Mouse (Mus musculus) stomach, embryonic 15.5 days (tissue): ENCODE measurements around the gene Cep135. TPM values are rescaled to one million over a fixed set of nuclear protein-coding genes. Genes with fewer than 3 reads are reported as not detected.
A peak's percentile ranks its signal among the peaks of the same experiment; 100 is the strongest.

ENCODE experiments used
- ATAC-seq: fragments of 200-750 bp; cut with Nextera tagmentation; 2 replicates; pipeline ENCODE4 v1.8.0; 2017; ENCODE audit warnings: low read depth, moderate number of reproducible peaks, moderate TSS enrichment; ENCODE audit not compliant: insufficient read depth, low FRiP score
- H3K27ac ChIP-seq: fragments of 300-500 bp; sonication (generic); 2 replicates; pipeline ENCODE4 v1.5.1; 2015; ENCODE audit warnings: mild to moderate bottlenecking, inconsistent platforms
- H3K27me3 ChIP-seq: fragments of 300-500 bp; sonication (generic); replicated peaks from 2 replicates; pipeline ENCODE4 v1.6.1; 2015; ENCODE audit warnings: inconsistent platforms
- H3K36me3 ChIP-seq: fragments of 300-500 bp; sonication (generic); 2 replicates; pipeline ENCODE4 v1.6.1; 2015; ENCODE audit warnings: inconsistent platforms
- H3K4me1 ChIP-seq: fragments of 300-500 bp; sonication (generic); 2 replicates; pipeline ENCODE4 v1.6.1; 2015; ENCODE audit warnings: inconsistent platforms
- H3K4me2 ChIP-seq: fragments of 300-500 bp; sonication (generic); 2 replicates; pipeline ENCODE4 v1.6.1; 2015; ENCODE audit warnings: mild to moderate bottlenecking, inconsistent platforms
- H3K4me3 ChIP-seq: fragments of 300-500 bp; sonication (generic); replicated peaks from 2 replicates; pipeline ENCODE4 v1.5.1; 2015; ENCODE audit warnings: inconsistent platforms
- H3K9ac ChIP-seq: fragments of 300-500 bp; sonication (generic); 2 replicates; pipeline ENCODE4 v1.6.1; 2015; ENCODE audit warnings: inconsistent platforms
- H3K9me3 ChIP-seq: fragments of 300-500 bp; sonication (generic); 2 replicates; pipeline ENCODE4 v1.6.1; 2016; ENCODE audit warnings: inconsistent platforms
- WGBS: fragments of 180-500 bp; shearing (Covaris S2); methylation state at CpG from one replicate; pipeline ENCODE4 v1.1.7; 2015; 5-methylcytosine and 5-hydroxymethylcytosine counted together
- polyA plus RNA-seq: library from polyadenylated mRNA; unstranded; fragments of >200 nt; fragmentation: Nextera tagmentation; extraction: Ambion mirVana; gene quantifications from 2 replicates; pipeline ENCODE4 v1.2.1, GENCODE M21; 2015

Gene Cep135
- polyA plus RNA-seq, 1 experiment from 2014 or later: 6.7 TPM

- Histone ChIP-seq H3K27ac (no peak overlapping the region), H3K9ac (no peak overlapping the region), H3K27me3 (no peaks in the 10 kb centered on the region), H3K36me3 (no peaks in the 10 kb centered on the region), H3K4me3 (no peak overlapping the region), H3K9me3 (no peaks in the 10 kb centered on the region), H3K4me2 (no peak overlapping the region), H3K4me1 (no peaks in the 10 kb centered on the region)
- no peak for ATAC-seq
- WGBS: 87% methylated on average over 5 of the region's 5 CpGs
These were observed 80.0 kb downstream of the Cep135 start for GRCm38 (mm10) chr5:76668547-76668946.

DNA sequence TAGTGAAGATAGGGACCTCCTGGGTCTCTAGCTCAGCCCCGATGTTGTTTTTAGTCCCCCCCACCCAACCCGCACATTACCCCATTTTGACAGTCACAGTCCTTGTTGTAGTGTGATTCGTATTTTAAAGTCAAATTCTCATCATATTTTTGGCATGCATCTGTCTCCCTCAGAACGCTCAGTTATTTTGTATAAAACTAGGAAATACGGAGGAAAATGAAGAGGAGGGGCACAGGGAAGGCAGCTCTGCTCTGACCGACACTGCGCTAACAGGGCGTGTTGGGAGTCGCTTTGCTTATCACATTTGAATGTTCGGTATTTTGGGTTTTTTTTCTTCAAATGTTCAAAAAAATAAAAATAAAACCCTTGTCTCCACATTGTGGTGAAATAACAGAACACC lies 81.7 kb downstream of the Cep135 start:
- H3K27me3 ChIP-seq: no peaks in the 10 kb centered on the region
- no peak for ATAC-seq
- no peaks in the 10 kb centered on the region for H3K36me3 ChIP-seq
- 82% methylated on average over 10 of the region's 10 CpGs for WGBS
- no peak overlapping the region for H3K4me3 ChIP-seq
- H3K9ac ChIP-seq: no peak overlapping the region
- no peak overlapping the region for H3K4me2 ChIP-seq
- no peaks in the 10 kb centered on the region for H3K9me3 ChIP-seq
- no peaks in the 10 kb centered on the region for H3K4me1 ChIP-seq
- no peak overlapping the region for H3K27ac ChIP-seq

GRCm38 (mm10) chr5:76674022-76674653 lies 85.6 kb downstream of the Cep135 start:
- H3K9me3 ChIP-seq: no peaks in the 10 kb centered on the region
- ATAC-seq: no peak
- H3K4me1 ChIP-seq: no peaks in the 10 kb centered on the region
- 90% methylated on average over 5 of the region's 5 CpGs for WGBS
- no peak overlapping the region for H3K4me2 ChIP-seq
- no peaks in the 10 kb centered on the region for H3K27me3 ChIP-seq
- no peak overlapping the region for H3K27ac ChIP-seq
- H3K9ac ChIP-seq: no peak overlapping the region
- H3K4me3 ChIP-seq: no peak overlapping the region
- no peaks in the 10 kb centered on the region for H3K36me3 ChIP-seq

DNA sequence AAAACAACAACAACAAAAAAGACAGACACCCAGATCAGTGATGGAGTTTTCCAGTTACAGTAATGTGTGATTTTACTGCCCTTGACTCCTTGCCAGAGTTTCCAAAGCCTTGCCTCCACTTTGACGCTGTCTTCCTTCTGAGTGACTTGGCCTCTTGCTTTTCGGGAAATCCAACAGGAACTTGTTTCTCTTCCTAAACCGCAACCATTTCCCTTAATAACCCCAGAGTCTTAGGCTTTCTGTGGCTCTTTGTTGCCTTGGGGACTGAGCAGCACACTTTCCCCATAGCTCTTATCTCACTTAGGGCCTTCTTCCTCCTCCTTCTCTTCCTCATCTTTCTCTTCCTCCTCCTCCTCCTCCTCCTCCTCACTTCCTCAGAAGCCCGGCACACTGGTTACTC lies 86.9 kb downstream of the Cep135 start:
- Histone ChIP-seq H3K9me3 (no peaks in the 10 kb centered on the region), H3K9ac (no peak overlapping the region), H3K4me2 (no peak overlapping the region), H3K4me1 (no peaks in the 10 kb centered on the region), H3K4me3 (no peak overlapping the region), H3K27ac (no peak overlapping the region), H3K27me3 (no peaks in the 10 kb centered on the region), H3K36me3 (no peaks in the 10 kb centered on the region)
- ATAC-seq: no peak
- WGBS: 59% methylated on average over 4 of the region's 4 CpGs

GRCm38 (mm10) chr5:76680959-76681358 lies 92.5 kb downstream of the Cep135 start:
- ATAC-seq: no peak
- Histone ChIP-seq H3K4me2 (no peak overlapping the region), H3K9me3 (no peaks in the 10 kb centered on the region), H3K27ac (no peak overlapping the region), H3K27me3 (no peaks in the 10 kb centered on the region), H3K36me3 (no peaks in the 10 kb centered on the region), H3K4me3 (no peak overlapping the region), H3K9ac (no peak overlapping the region), H3K4me1 (no peaks in the 10 kb centered on the region)
- 59% methylated on average over 3 of the region's 3 CpGs for WGBS

DNA sequence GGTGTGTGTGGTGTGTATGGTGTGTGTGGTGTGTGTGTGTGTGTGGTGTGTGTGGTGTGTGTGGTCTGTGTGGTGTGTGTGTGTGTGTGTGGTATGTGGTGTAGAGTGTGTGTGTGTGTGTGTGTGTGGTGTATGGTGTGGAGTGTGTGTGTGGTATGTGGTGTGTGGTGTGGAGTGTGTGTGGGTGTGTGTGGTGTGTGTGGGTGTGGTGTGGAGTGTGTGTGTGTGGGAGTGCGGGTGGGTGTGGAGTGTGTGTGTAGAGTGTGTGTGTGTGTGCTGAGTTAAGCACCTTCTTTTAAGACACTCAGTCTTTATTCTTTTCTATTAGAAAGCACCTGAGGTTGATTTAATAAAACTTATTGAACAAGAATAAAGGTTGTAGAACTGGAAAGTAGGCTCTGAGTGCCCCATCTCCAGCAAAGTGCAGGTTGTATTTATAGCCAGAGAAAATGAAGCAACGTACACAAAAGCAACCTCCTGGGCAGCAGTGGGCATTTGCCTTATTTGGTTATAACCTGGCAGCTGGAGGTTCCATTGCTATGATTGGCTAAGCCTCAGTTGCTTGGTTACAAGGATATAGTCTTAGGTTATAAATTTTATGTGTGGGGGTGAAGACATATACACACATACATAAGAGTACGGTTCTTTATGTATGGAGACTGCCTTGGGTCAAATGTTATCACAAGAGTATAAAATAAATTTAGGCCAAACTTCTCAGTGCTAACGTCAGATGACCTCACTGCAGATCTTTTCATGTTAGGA lies 93.6 kb downstream of the Cep135 start:
- 52% methylated on average over 4 of the region's 4 CpGs for WGBS
- H3K9me3 ChIP-seq: no peaks in the 10 kb centered on the region
- no peak overlapping the region for H3K9ac ChIP-seq
- no peaks in the 10 kb centered on the region for H3K4me1 ChIP-seq
- H3K27ac ChIP-seq: no peak overlapping the region
- H3K36me3 ChIP-seq: no peaks in the 10 kb centered on the region
- H3K4me2 ChIP-seq: no peak overlapping the region
- no peak overlapping the region for H3K4me3 ChIP-seq
- no peak for ATAC-seq
- no peaks in the 10 kb centered on the region for H3K27me3 ChIP-seq

- no peak overlapping the region for H3K4me2 ChIP-seq
- no peak overlapping the region for H3K9ac ChIP-seq
- no peaks in the 10 kb centered on the region for H3K4me1 ChIP-seq
- 42% methylated on average over 5 of the region's 5 CpGs for WGBS
- no peaks in the 10 kb centered on the region for H3K27me3 ChIP-seq
- H3K9me3 ChIP-seq: no peaks in the 10 kb centered on the region
- H3K27ac ChIP-seq: no peak overlapping the region
- H3K36me3 ChIP-seq: no peaks in the 10 kb centered on the region
- no peak overlapping the region for H3K4me3 ChIP-seq
- ATAC-seq: no peak
These were observed 95.0 kb downstream of the Cep135 start for GRCm38 (mm10) chr5:76683455-76683854.

- no peaks in the 10 kb centered on the region for H3K27me3 ChIP-seq
- H3K36me3 ChIP-seq: no peaks in the 10 kb centered on the region
- no peak overlapping the region for H3K4me2 ChIP-seq
- ATAC-seq: peak; percentile 79; the same call in 1 of the 2 replicates
- H3K4me3 ChIP-seq: no peak overlapping the region
- no peak overlapping the region for H3K9ac ChIP-seq
- H3K4me1 ChIP-seq: no peaks in the 10 kb centered on the region
- H3K9me3 ChIP-seq: no peaks in the 10 kb centered on the region
- H3K27ac ChIP-seq: no peak overlapping the region
- WGBS: 76% methylated on average over 15 of the region's 15 CpGs
These were observed 96.4 kb downstream of the Cep135 start for GRCm38 (mm10) chr5:76684658-76685605.

DNA sequence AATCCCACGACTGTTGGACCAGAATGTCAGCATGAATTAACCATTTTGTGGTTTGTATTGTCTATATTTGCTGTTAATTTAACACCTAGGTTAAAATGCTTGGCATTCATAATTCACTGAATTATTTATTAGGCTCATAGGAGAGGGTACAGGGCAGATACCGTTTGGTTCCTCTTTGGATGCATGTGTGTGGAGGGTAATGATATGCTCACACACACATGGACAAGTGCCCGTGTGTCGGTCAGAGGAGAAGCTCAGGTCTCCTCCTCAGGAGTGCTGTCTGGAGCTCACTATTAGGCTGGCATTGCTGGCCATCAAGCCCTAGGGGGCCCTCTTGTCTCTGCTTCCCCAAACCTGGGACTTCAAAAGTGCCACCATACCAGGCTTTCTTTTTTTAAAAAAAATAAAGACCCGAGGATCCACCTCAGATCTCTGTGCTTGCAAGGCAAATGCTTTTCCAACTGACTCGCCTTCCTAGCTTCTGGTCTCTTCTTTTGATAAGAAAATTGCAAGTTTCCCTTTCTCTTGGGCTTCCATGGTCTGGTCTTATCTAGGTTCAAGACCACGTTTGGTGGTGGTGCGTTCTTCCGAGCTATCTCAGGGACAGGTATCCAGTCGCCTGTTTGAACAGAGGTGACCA lies 99.6 kb downstream of the Cep135 start:
- WGBS: 86% methylated on average over 10 of the region's 10 CpGs
- H3K9me3 ChIP-seq: no peaks in the 10 kb centered on the region
- ATAC-seq: no peak

GRCm38 (mm10) chr5:76688643-76689042 lies 100.1 kb downstream of the Cep135 start:
- no peak overlapping the region for H3K4me2 ChIP-seq
- H3K36me3 ChIP-seq: no peaks in the 10 kb centered on the region
- H3K9ac ChIP-seq: no peak overlapping the region
- WGBS: 77% methylated on average over 6 of the region's 6 CpGs
- no peak overlapping the region for H3K27ac ChIP-seq
- H3K4me1 ChIP-seq: no peaks in the 10 kb centered on the region
- H3K4me3 ChIP-seq: no peak overlapping the region
- H3K27me3 ChIP-seq: no peaks in the 10 kb centered on the region
- H3K9me3 ChIP-seq: no peaks in the 10 kb centered on the region
- ATAC-seq: no peak

More for the DNA sequence above, 99.6 kb downstream of the Cep135 start:
- no peak overlapping the region for H3K9ac ChIP-seq
- no peaks in the 10 kb centered on the region for H3K27me3 ChIP-seq
- H3K4me3 ChIP-seq: no peak overlapping the region
- no peaks in the 10 kb centered on the region for H3K4me1 ChIP-seq
- H3K4me2 ChIP-seq: no peak overlapping the region
- no peak overlapping the region for H3K27ac ChIP-seq
- H3K36me3 ChIP-seq: no peaks in the 10 kb centered on the region

DNA sequence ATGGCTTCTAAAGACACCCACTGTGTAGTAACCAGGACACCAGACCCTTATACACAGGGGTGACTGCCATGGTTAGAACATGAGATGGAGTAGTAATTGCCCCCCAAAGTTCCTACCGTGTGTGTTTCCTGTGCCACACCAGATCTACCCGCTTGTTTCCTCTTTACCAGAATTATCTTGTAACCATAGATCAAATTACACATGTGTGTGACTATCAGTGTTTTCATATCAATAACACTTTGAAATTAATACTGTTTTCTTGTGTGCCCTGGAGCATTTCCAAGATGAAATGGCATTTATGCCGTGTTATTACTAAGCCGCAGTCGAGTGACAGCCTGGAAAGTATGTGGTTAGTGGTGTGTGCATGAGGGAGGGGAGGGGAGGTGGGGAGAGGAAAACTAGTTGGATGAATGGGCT lies 101.7 kb downstream of the Cep135 start:
- no peak overlapping the region for H3K27ac ChIP-seq
- H3K4me1 ChIP-seq: no peaks in the 10 kb centered on the region
- no peaks in the 10 kb centered on the region for H3K27me3 ChIP-seq
- no peak overlapping the region for H3K4me3 ChIP-seq
- no peak for ATAC-seq
- no peaks in the 10 kb centered on the region for H3K36me3 ChIP-seq
- H3K9me3 ChIP-seq: no peaks in the 10 kb centered on the region
- WGBS: 70% methylated on average over 5 of the region's 5 CpGs
- H3K4me2 ChIP-seq: no peak overlapping the region
- H3K9ac ChIP-seq: no peak overlapping the region
